Mouse (Mus musculus) cerebellum, postnatal 36 days (tissue): ENCODE results near the gene Homer3.

Experiments
- DNase-seq, 2 experiments: peaks; one replicate each; pipeline ENCODE4 v3.0.0; 2021 to 2022; ENCODE audit warnings: mixed read lengths in 2 of 2

Homer3 gene

DNA sequence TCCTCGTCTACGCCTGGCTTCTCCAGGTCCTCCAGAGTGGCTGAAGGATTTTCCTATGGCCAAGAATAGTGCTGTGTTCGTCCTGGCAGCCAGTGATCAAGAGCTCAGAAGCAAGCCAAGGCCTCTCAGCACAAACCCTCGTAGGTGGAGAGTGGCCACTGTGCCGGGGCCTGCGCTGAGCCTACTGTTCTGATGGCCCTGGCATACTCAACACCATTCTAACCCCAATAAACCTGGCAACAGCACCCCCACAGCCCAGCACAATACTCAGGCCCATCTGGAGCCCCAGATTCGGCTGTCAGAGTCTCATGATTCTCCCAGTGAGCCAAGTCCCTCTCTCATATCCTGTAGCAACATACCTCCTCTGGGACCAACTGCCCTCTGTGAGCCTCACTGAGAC lies 58.0 kb downstream of the Homer3 start:
- DNase-seq, result peak in 1 of 2 experiments; percentile 52

DNA sequence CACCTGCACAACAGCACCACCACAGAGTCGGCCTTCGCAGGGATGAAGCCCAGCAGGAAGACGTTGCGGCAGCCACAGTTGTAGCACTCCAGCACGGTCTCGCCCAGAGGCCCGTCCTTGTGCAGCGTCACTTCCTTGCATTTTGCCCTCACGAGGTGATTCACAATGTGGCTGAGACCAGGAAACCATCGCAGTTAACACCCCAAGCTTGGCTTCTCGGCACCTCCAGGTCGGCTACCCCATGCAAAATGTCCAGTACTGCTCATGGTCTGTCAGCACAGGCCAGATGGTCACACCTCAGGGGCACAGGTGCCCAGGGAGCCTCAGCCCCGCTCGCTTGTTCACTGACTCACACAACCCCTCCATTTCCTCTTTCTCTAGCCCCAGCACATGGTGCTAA lies 59.4 kb downstream of the Homer3 start:
- DNase-seq, result peak; percentile 64 to 70

DNA sequence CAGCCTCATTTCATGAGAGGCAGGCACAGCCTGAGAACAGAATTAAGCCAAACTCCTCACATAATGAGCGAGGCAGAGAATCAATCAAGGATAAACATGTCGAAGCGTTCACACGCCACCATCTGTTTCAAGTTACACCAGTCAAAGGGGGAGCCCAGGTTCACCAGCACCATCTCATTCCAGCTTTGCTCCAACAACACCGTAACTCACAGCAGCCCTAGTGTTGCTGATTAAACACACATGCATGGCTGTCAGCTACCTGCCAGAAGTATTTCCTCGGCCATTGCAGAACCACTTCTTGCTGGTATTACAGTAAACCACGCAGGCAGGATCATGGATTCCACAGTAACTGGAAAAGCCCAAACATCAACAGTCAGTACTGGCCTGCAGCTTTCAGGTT lies 60.4 kb downstream of the Homer3 start:
- DNase-seq, result no peak

DNA sequence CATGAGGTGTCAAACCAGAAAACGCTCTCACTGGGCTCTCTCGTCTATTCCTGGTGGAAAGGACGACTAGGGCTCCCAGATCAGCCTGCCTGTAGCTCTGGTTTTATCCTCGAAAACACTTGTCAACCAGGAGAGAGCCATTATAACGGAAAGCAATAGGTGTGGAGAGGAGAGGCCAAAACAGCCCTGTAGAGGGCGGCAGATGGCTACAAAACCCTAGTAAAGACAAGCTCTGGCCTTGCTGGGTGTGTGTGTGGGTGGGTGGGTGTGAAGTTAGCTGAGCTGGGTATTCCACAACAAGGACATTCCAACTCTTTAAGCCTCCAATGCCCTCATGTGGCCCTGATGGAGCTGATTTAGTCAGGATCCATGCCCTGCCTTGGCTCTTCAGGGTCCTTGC lies 61.1 kb downstream of the Homer3 start:
- DNase-seq, result peak; percentile 67 to 74
